Mouse (Mus musculus) embryo, embryonic 10 days (tissue): ENCODE results near the gene Tex22.

Experiments used
- DNase-seq: peaks from one replicate; pipeline ENCODE4 v3.0.0-alpha.2; 2015; ENCODE audit warnings: low spot score

Tex22 gene

DNA sequence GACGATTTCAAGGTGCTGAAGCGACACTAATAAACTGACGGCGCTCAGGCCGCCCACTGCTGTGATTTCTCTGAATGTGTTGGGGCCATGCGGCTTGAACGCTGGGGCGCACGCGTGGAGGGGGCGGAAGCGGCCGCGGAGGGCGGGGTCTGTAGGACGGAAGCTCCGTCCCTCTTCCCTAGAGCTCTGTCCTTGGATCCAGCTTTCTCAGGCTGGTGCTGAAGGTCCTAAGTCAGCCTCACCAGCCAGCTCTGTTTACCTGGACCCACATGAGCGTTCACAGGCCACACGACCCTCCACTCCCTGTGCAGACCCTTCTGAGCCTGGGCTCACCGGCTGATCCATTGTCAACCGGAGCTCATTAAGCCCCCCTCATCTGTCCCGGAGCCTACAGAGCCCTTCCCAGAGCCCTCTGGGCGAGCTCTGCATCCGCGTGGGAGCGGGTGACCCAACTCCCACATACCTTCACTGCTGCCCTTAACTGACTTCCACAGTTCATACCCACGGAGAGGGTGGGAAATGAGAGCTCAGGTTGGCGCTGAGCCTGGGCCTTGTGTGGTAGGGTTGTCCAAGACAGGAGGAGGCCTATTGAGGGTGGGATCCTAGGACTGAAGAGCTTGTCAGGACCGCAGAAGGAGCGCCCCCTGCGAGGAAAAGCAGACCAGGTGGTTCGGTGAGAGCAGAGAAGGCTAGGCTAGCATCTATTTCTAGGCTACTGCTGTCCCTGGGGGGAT, at the start of gene Tex22:
Gene Tex22, plus strand, starts transcription at position 174 of the 734 bp plus-strand sequence.
- DNase-seq: peak; percentile 88

DNA sequence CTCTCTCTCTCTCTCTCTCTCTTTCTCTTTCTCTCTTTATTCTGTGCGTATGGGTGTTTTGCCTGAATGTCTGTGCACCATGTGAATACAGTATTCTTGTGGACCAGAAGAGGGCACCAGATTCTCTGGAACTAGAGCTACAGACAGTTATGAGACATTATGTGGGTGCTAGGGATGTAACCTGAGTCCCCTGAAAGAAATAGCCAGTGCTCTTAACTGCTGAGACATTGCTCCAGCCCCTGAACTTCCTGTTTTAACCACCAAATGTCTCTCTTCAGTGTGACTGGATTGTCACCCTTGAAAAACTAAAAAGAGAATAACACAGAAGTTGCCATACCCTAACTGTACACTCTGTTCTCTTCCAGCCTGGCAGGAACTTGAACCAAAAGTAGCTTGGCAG, 47.7 kb upstream of the Tex22 start:
- no peak for DNase-seq

DNA sequence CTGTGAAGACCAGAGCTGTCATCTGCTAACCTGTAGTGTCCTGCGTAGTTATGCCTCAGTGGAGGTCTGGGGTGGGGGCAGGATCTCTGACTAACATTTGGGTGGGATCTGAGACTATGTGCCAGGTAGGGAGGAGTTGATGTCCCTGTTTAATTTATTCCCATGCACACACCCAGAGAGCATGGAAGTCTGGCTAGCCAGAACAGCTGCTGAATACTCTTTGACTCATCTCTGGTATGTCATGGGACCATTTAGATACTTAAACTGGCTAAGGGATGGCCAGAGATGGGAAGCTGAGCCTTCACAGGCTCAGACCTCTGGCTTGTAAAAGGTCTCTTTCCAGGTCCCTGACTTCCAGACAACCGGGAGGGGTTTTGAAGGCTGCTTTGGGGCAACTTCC, 46.8 kb upstream of the Tex22 start:
- no peak for DNase-seq

DNA sequence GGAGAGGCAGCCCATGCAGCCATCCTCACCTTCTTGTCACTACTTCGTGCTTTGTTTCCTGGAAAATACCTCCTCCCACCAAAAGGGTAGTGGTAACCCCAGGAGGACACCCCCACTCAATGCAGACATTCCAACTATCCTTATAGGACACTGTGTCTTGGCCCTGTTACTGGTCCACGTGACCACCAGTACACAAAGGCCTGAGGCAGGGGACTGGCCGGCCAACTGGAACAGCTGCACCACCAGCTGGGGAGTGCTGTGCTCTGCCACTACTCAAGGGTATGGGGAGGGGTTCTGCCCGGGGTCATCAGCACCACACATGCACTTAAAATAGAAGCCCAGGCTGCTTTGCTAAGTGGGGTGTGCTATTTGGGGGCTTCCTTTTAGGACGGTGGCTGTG, 46.2 kb upstream of the Tex22 start:
- no peak for DNase-seq

DNA sequence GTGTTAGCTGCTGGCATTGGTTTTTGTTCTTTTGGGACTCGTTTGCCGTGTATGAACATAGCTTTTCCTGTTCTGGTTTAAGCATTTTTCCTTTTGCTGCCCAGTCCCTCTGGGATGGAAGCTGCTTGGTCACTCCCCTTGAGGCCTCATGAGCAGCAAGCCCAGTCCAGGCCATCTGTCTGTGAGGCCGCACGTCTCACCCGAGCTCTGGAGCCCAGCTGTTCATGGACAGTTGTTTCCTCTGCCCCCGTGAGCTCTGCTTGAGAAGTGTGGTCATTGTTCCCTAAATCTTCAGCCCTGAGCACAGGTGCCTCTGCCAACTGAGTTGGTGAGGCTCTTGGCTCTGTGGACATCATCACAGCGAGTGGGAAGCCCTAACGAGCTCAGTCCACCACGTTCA, 45.4 kb upstream of the Tex22 start:
- DNase-seq: no peak

DNA sequence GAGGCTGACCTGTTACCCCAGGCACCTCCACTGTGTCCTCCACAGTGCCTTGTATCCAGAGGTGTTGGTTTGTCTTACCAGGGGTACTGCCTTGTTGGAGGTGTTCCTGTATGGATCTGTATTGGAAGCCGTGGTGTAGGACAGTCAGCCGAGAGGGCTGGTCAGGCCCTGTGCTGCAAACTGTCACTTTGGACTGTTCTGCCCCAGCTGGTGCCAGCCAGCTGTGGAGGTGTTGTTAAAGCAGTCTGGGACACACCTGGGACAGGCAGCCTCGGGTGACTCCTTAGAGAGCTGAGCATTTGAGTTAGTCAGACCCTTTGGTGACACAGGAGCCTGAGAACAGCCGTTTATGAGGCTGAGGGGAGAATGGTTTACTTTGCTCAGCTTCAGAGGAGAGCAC, 44.3 kb upstream of the Tex22 start:
- DNase-seq: no peak

DNA sequence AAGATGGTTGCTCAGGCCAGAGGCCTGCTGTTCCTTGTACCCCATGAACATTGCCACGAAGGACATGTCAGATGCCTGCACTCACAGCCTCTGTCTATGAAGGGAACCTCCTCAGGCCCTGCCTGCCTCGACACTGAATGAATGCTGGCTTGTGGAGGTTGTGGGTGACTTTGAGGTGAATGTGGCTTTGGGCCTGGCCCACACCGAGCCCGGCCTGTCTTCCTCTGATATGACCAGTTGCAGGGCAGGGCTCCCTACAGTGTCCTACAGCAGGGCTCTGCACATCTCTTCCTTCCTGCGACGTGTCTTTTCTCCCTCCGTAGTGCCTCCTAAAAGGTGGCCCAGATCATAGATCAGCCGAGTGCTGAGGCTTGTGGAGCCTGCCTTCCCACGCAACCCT, 43.3 kb upstream of the Tex22 start:
- DNase-seq: no peak

DNA sequence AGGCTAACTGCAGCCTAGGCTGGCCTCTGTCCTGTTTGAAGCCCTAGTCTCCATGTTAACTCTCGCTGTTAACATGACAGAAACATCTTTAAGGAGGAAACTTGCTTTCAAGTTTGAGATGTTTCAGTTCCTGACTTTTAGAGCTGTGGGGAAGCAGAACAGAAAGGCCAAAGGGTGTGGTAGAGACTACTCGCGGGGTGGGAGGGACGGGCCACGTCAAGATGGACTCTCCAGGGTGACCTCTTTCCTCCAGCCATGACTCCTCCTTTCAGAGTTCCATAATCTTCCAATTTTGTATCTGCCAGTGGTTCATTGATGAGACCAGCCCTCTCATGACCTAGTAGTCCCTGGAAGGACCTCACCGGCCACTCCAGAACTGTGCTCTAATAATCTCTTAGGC, 42.9 kb upstream of the Tex22 start:
- no peak for DNase-seq

DNA sequence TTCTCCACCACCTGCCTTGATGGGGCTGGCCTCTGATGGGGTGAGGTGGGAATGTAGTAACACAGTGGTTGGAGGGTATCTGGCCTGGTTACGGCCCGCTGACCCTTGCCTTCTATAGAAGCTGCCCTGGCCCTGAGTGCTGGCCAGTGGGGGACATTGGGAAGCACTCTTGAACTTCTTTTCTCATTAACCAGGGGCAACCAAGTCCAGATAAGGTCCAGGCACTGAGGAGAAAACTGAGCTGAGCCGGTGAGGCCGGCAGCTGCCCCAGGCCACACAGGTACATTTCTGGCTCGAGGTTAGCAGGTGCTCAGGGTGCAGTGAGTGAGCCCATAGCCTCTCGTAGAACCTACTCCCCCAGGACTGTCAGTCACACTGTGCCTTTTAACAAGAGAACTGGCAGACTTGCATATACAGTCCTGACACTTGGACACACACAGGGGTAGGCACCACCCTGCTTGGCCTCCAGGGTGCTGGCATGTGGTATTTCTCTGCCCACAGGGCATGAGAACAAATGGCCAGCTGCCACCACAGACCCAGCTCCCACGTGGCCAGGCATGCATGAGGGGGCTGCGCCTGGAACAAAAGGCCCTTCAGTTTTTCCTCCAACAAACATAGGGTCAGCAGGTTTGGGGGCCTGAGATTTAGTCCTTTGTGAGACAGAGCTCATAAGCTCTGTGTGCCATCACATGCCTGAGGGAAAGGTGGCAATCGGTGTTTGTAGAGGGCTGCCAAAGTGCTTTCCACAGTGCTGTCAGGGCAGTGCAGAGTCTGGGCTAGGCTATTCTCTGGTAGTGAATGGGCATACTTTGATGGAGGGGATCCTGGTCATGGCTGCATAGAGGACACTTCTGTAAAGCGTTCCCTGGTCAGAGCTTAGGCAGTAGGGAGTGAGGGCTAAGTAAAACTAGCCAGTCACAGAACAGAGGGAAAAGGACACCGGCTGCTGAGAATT, 41.7 kb upstream of the Tex22 start:
- DNase-seq: no peak

DNA sequence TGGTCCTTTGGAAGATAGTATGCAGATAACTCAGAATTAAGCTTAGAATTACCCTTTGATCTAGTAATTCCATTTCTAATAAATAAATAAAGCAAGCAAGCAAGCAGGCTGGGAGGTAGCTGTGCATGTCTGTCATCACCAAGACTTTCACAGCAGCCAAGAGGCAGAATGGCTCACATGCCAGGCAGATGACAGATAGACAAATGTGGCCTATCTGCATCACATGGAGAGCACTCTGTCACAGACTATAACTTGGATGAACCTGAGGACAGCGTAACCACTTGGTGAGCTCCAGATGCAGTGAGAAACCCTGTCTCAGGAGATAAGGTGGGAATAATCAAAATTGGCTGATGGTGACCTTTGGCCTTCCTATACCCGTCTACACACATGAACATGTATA, 39.2 kb upstream of the Tex22 start:
- DNase-seq: no peak

DNA sequence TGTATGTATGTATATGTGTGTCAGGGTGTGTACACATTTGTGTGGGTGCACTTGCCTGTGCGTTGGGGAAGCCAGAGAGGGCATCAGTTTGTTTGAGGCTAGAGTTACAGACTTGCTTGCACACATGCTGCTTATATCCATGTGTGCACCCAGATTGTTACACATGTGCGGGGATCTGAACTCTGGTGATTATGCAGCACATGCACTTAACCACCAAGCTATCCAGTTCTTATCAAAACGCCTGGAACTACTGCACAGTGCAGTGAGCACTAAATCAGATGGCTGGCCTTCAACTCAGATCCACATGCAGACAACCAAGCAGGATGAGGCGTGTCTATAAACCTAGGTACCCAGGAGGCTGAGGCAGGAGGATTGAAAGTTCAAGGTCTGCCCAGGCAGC, 37.3 kb upstream of the Tex22 start:
- no peak for DNase-seq

DNA sequence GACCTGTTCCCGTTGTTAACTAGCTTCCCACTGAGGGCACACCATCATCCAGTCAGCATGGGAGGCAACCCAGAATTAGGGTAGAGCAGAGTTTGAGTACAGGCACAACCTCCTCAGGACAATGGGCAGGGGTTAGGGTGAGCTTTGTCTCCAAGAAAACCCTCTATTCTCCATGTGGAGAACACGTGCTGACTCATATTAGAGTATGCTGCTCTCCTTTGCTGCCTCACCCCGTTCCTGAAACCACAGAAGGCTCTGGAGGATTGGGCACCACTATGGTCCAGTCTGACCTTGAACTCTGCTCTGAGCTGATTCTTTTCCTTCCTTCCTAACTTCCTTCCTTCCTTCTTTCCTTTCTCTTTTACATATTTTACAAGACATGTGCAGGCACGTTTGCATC, 35.9 kb upstream of the Tex22 start:
- DNase-seq: no peak

DNA sequence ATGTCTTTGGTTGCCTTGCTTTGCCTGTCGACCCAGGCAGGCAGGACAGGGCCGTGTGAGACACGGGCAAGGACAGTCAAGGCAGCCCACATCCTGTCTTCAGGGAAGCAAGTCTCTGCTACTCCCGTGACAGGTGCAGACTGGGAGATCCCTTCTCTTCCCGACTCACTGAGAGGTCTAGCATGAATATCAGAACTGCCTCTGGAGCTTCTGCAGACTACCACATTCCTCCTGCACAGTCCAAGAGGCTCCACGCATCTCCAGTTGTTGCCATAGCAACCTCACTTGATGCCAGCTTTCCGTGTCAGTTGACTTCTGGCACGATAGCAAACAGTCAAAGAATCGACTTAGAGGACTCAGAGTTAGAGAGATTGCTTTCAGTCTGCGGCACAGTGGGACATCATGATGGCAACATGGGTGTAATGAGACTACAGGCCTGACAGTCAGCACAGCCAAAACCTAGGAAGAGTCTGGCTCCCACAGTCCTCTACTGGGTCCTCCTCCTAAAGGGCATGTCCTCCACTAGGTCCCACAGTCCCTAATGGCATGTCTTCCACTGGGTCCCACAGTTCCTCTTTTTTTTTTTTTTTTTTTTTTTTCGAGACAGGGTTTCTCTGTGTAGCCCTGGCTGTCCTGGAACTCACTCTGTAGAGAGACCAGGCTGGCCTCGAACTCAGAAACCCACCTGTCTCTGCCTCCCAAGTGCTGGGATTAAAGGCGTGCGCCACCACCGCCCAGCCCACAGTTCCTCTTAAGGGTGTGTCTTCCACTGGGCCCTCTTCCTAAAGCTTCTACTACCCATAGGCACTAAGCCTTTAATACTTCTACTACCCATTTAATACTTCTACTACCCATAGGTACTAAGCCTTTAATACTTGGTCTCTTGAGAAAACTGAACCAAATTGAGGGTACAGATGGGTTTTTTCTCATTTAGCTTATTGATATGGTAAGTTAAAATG, 32.5 kb upstream of the Tex22 start:
- DNase-seq: peak; percentile 50

DNA sequence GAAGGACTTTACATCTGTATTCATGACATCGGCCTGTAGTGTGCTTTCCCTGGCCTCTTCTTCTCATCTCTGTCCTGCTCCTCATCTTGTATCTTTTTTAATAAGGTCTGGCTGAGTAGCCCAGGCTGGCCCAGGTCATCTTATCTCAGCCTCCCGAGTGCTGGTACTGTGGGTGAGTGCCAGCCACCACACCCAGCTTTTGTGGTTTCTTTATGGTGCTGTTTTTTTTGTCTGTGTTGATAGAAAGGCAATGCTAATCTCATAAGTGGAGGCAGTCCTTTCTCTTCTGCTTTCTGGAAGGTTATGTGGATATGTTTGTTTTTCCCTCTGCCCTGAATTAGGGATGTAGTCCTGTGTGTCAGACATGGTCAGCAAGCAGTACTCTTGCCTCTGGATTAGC, 31.8 kb upstream of the Tex22 start:
- DNase-seq: no peak

DNA sequence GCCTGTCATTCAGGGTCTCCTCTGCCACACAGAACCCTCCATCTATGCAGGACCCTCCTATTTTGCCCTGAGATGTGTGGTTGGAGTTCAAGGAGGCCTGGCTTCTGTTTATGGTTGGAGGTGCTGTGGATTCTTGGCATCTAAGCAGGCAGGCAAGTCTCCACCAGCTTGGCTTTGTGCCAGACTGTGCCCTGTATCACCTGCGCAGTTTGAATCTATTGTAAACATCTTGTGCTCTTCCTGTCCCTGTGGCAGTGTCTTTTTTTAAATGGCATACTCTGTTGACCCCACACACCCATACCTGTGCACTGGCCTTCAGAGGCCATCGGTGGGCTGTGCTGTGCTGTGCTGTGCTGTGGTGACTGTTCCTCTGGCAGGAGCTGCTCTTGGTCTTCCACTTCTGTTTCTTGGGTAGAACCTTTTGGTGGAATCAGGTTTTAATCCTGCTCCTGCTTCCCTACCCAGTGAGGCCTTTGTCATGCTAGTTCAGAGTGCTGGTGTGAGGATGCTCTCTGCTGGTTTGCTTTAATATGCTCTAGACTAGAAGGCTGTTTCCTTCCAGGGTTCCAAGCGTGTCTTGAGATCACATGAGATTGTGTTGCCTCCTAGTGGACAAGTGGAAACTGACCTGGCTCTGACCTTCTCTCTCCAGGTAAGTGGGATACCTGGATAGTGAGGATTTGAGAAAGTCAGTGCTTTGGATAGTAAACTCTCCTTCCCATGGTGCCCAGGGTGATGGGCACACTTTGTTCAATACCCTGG, 29.2 kb upstream of the Tex22 start:
- DNase-seq: no peak

DNA sequence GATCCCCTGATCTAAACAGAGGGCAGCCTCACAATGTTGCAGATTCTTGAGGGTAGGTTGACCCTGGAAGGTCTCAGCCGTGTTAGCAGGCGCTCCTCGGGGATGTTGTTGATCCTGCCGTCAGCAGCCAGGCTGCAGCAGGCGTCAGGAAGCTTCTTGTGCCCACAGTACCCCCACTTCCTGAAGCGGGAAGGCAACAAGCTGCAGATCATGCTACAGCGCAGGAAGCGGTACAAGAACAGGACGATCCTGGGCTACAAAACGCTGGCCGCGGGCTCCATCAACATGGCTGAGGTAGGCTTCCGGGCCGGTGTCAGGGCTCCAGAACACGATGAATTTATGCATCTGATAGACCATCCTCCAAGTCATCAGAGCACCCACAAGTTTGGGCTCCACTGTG, 27.4 kb upstream of the Tex22 start:
- DNase-seq: no peak

DNA sequence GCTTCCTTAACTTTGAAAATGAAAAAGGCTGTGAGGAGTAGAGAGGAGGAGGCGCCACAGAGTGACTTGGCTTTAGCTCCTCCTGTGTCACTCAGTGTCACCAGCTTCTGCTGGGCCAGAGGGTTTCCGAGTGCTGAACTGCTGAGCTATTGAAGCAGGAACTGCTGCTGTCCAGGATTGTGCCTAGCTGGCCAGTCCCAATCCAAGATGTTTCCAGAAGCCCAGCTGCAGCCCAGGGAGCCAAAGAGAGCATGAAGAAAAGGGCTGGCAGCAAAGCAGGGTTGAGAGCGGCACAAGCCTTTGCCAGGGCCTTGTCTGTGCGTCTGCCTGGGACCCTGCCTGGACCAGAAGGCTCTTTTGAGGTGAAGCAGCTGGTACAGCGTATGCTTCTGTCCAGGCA, 26.2 kb upstream of the Tex22 start:
- DNase-seq: no peak

DNA sequence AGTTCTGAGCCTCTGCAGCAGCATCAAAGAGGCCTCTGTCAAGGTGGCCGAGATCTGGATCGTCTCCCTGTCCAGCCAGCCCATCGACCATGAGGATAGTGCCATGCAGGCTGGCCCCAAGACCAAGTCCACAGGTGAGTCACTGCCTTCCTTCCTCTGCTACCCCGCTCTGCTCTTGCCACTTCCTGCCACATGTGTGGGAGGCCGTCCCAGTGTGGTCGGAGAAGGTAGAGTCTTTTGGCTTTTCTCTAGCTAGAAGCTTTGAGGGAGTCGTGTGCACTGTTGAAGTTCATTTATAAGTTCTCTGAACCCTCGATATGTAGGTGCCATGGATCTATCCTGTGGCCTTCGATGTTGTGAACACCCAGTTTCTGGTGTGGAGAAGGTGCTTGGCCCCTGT, 24.5 kb upstream of the Tex22 start:
- no peak for DNase-seq

DNA sequence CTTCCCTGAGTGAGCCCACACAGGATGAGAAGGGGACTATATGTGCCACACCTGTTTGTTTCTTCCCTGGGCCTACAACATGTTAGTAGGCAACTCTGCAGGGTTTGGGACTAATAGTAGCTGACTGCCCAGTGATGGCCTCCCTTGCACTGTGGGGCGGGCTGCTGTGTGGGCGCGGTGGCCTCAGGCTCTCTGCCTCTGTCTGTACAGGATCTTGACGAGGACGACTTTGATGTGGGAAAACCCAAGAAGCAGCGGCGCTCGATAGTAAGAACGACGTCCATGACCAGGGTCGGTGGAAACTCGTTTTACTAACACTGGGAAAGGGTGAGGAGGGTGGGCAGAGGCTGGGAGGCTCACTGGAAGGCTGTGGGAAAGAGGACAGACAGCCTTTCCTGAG, 23.6 kb upstream of the Tex22 start:
- DNase-seq: no peak

DNA sequence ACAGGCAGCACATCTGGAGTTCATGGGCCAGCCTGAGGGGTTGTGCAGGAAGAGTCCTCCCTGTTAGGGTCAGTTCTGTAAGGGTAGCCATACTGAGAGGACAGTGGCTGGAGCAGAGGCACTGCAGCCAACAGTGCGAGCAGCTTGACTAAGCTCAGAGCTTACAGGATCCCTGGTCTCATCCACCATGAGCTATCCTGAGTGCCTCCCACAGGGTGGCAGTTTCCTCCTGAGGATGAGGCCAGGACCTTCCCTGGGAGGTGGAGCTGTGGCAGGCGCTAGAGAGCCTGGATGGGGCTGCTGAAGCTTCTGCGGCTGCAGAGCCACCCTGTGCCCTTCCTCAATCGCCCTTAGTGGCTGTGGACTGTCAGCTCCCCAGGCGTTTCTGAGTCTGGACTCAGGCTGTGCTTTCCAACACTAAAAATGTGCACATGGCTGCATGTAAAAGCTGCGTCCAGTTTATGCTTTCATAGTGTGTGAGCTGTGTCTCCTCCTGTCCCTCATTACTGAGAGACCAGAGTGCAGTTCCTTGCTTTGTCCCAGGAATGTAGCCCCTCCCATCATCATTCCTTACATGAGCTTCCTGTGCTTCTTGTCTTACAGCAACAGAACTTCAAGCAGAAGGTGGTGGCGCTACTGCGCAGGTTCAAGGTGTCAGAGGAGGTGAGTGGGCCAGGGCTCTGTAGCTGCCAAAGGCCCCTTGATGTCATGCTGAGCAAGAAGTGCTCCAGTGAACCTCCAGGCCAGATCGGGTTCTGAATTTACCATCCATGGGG, 22.5 kb upstream of the Tex22 start:
- DNase-seq: peak; percentile 62

DNA sequence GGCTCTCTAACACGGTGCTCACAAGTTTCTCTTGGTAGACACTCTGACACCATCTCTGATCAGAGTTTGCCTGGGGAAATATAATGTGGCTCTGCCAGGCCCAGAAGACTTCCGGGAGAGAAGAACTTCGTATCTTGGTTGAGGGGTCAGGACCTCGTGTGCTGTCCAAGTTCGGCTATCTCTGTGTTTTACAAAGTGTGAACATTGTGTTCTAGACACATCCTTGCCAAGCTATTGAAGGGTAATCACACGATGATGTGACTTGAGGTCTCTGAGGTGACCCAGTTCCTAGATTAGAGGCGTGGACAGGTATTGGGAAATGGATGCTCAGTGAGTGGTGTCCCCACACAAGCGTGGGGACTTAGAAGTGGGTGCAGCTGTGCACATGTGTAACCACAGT, 18.2 kb upstream of the Tex22 start:
- DNase-seq: no peak
